Mouse (Mus musculus): ENCODE results near the gene Vil1. TPM values are rescaled to one million over a fixed set of nuclear protein-coding genes. Genes with fewer than 3 reads are reported as not detected.

The Vil1 gene
- total RNA-seq (2021) = under 1 TPM; 0.49 to 0.72 TPM
- long read RNA-seq, experiment 1, partial matches to known transcripts = 1 of 1 reads
- long read RNA-seq, experiment 1, other reads (novel, unspliced or antisense) = 0 of 1 reads
- long read RNA-seq, experiment 2 = 0 reads

- Histone ChIP-seq H3K4me3 (no peak within 1 kb of the TSS), H3K27ac (no peak within 1 kb of the TSS)
- no peak for TF ChIP-seq CTCF (conservative IDR thresholded peaks at IDR 0.05)
- DNase-seq (ENCODE audit: low spot score in 2 of 2) = no peak
Measured at GRCm38 (mm10) chr1:74408589-74409504, at the start of gene Vil1. TSS of gene Vil1 (plus strand) at chr1:74409376.

GRCm38 (mm10) chr1:74359952-74360517, 49.1 kb upstream of the Vil1 start:
- H3K27ac ChIP-seq = no peak overlapping the region
- no peak for DNase-seq (ENCODE audit: low spot score in 2 of 2)
- no peak for TF ChIP-seq CTCF (conservative IDR thresholded peaks at IDR 0.05)
- H3K4me3 ChIP-seq = no peak overlapping the region

- Histone ChIP-seq H3K4me3 (no peak within 1 kb of the TSS; the same call in 1 of the 2 replicates), H3K27ac (peak within 1 kb of the TSS; percentile 67)
- peak; percentile 80 for DNase-seq (ENCODE audit: low spot score in 2 of 2)
- peak; percentile 88 for TF ChIP-seq CTCF (conservative IDR thresholded peaks at IDR 0.05)
Measured at GRCm38 (mm10) chr1:74361812-74362211, 47.4 kb upstream of the Vil1 start, which contains the start of gene Catip. TSS of gene Catip (plus strand) at chr1:74362108.

GRCm38 (mm10) chr1:74362325-74363229, 46.6 kb upstream of the Vil1 start:
- H3K27ac ChIP-seq = peak overlapping the region; percentile 67
- H3K4me3 ChIP-seq = no peak overlapping the region; the same call in 1 of the 2 replicates
- no peak for DNase-seq (ENCODE audit: low spot score in 2 of 2)
- no peak for TF ChIP-seq CTCF (conservative IDR thresholded peaks at IDR 0.05)

GRCm38 (mm10) chr1:74363437-74363836, 45.7 kb upstream of the Vil1 start:
- no peak for DNase-seq (ENCODE audit: low spot score in 2 of 2)
- H3K4me3 ChIP-seq = no peak overlapping the region
- 0 out of 2 replicates have a peak overlapping the region, but pooled peaks have one; percentile 18 for H3K27ac ChIP-seq
- TF ChIP-seq CTCF (conservative IDR thresholded peaks at IDR 0.05) = no peak

GRCm38 (mm10) chr1:74364270-74364669, 44.9 kb upstream of the Vil1 start:
- no peak for TF ChIP-seq CTCF (conservative IDR thresholded peaks at IDR 0.05)
- DNase-seq (ENCODE audit: low spot score in 2 of 2) = no peak
- no peak overlapping the region for H3K4me3 ChIP-seq
- no peak overlapping the region for H3K27ac ChIP-seq

GRCm38 (mm10) chr1:74367886-74368645, 41.1 kb upstream of the Vil1 start:
- H3K4me3 ChIP-seq = peak overlapping the region; percentile 41
- peak in 1 of 2 experiments; percentile 31 for DNase-seq (ENCODE audit: low spot score in 2 of 2)
- TF ChIP-seq CTCF (conservative IDR thresholded peaks at IDR 0.05) = peak; percentile 41

GRCm38 (mm10) chr1:74370040-74370439, 39.1 kb upstream of the Vil1 start:
- no peak for TF ChIP-seq CTCF (conservative IDR thresholded peaks at IDR 0.05)
- no peak for DNase-seq (ENCODE audit: low spot score in 2 of 2)
- H3K4me3 ChIP-seq = no peak overlapping the region
- H3K27ac ChIP-seq = no peak overlapping the region

More at GRCm38 (mm10) chr1:74367886-74368645, 41.1 kb upstream of the Vil1 start:
- H3K27ac ChIP-seq = no peak overlapping the region

GRCm38 (mm10) chr1:74373372-74373771, 35.8 kb upstream of the Vil1 start:
- no peak for DNase-seq (ENCODE audit: low spot score in 2 of 2)
- Histone ChIP-seq H3K27ac (no peak overlapping the region), H3K4me3 (no peak overlapping the region)
- no peak for TF ChIP-seq CTCF (conservative IDR thresholded peaks at IDR 0.05)

GRCm38 (mm10) chr1:74374980-74375379, 34.2 kb upstream of the Vil1 start, which contains the start of gene Slc11a1:
TSS of gene Slc11a1 (plus strand) at chr1:74375195.
- H3K27ac ChIP-seq = peak within 1 kb of the TSS; percentile 46; the same call in 1 of the 2 replicates
- no peak for TF ChIP-seq CTCF (conservative IDR thresholded peaks at IDR 0.05)
- no peak for DNase-seq (ENCODE audit: low spot score in 2 of 2)

GRCm38 (mm10) chr1:74375561-74375960, 33.6 kb upstream of the Vil1 start:
- TF ChIP-seq CTCF (conservative IDR thresholded peaks at IDR 0.05) = no peak
- Histone ChIP-seq H3K4me3 (no peak overlapping the region), H3K27ac (peak overlapping the region; percentile 46; the same call in 1 of the 2 replicates)
- DNase-seq (ENCODE audit: low spot score in 2 of 2) = no peak

More at GRCm38 (mm10) chr1:74374980-74375379, 34.2 kb upstream of the Vil1 start, which contains the start of gene Slc11a1:
- no peak within 1 kb of the TSS for H3K4me3 ChIP-seq

All from layer of hippocampus, adult 2 months (tissue).